Mouse (Mus musculus) hindbrain, embryonic 11.5 days (tissue): ENCODE measurements around the gene Phf12. TPM values are rescaled to one million over a fixed set of nuclear protein-coding genes. Genes with fewer than 3 reads are reported as not detected.

ENCODE experiments used
- ATAC-seq: fragments of 200-750 bp; cut with Nextera tagmentation; 2 replicates; pipeline ENCODE4 v1.8.0; 2017; ENCODE audit warnings: mild to moderate bottlenecking, moderate TSS enrichment, moderate library complexity; ENCODE audit not compliant: low FRiP score
- DNase-seq: peaks from one replicate; pipeline ENCODE4 v3.0.0-alpha.2; 2015; ENCODE audit warnings: low spot score
- H3K27ac ChIP-seq: fragments of 300-500 bp; sonication (generic); 2 replicates; pipeline ENCODE4 v1.5.1; 2014; ENCODE audit warnings: mild to moderate bottlenecking, low read depth, low read length
- H3K27me3 ChIP-seq: fragments of 300-500 bp; sonication (generic); 2 replicates; pipeline ENCODE4 v1.6.1; 2014; ENCODE audit warnings: mild to moderate bottlenecking, low read length, moderate library complexity, mixed read lengths; ENCODE audit not compliant: control insufficient read depth, insufficient read depth
- H3K36me3 ChIP-seq: fragments of 300-500 bp; sonication (generic); 2 replicates; pipeline ENCODE4 v1.6.1; 2014; ENCODE audit warnings: mild to moderate bottlenecking, low read length, moderate library complexity, mixed read lengths; ENCODE audit not compliant: control insufficient read depth, insufficient read depth
- H3K4me1 ChIP-seq: fragments of 300-500 bp; sonication (generic); replicated peaks from 2 replicates; pipeline ENCODE4 v1.6.1; 2014; ENCODE audit warnings: low read length, mixed read lengths; ENCODE audit not compliant: control insufficient read depth, insufficient read depth
- H3K4me2 ChIP-seq: fragments of 300-500 bp; sonication (generic); replicated peaks from 2 replicates; pipeline ENCODE4 v1.6.1; 2014; ENCODE audit warnings: mild to moderate bottlenecking, low read depth, low read length
- H3K4me3 ChIP-seq: fragments of 300-500 bp; sonication (generic); 2 replicates; pipeline ENCODE4 v1.5.1; 2014; ENCODE audit warnings: low read depth, low read length
- H3K9ac ChIP-seq: fragments of 300-500 bp; sonication (generic); 2 replicates; pipeline ENCODE4 v1.6.1; 2014; ENCODE audit warnings: low read depth, low read length
- H3K9me3 ChIP-seq: fragments of 300-500 bp; sonication (generic); 2 replicates; pipeline ENCODE4 v1.6.1; 2016; ENCODE audit warnings: low read length; ENCODE audit not compliant: control insufficient read depth
- WGBS: fragments of 180-500 bp; shearing (Covaris S2); extraction: QIAGEN DNeasy Blood & Tissue Kit; methylation state at CpG from one replicate; pipeline ENCODE4 v1.1.7; 2014; 5-methylcytosine and 5-hydroxymethylcytosine counted together
- polyA plus RNA-seq: library from polyadenylated mRNA; unstranded; fragments of >200 nt; fragmentation: Nextera tagmentation; extraction: Ambion mirVana; gene quantifications from 2 replicates; pipeline ENCODE4 v1.2.1, GENCODE M21; 2014

Phf12 gene
- 16.9 and 20.2 TPM in 2 replicates for polyA plus RNA-seq

GRCm38 (mm10) chr11:77982441-77982905, at the start of gene Phf12:
Phf12 (plus strand) TSS chr11:77982754.
- H3K4me2 ChIP-seq: peak within 1 kb of the TSS; percentile 91
- peak within 1 kb of the TSS; percentile 89 for H3K4me3 ChIP-seq
- no peaks in the 10 kb centered on the region for H3K9me3 ChIP-seq
- peak within 1 kb of the TSS; percentile 95 for H3K9ac ChIP-seq
- ATAC-seq (peak; percentile 90), DNase-seq (peak; percentile 99)
- H3K27ac ChIP-seq: peak within 1 kb of the TSS; percentile 95
- under 1% methylated on average over 58 of the region's 62 CpGs for WGBS
- H3K4me1 ChIP-seq: peaks cover 4% of the 10 kb centered on the region
- H3K36me3 ChIP-seq: 0 out of 2 replicates have a peak, but pooled peaks cover 2% of the 10 kb centered on the region
- no peaks in the 10 kb centered on the region for H3K27me3 ChIP-seq

GRCm38 (mm10) chr11:77934111-77934521, 48.4 kb upstream of the Phf12 start:
- no peaks in the 10 kb centered on the region for H3K36me3 ChIP-seq
- ATAC-seq (no peak), DNase-seq (no peak)
- H3K4me2 ChIP-seq: 0 out of 2 replicates have a peak overlapping the region, but pooled peaks have one; percentile 11
- H3K27ac ChIP-seq: 0 out of 2 replicates have a peak overlapping the region, but pooled peaks have one; percentile 24
- no peak overlapping the region for H3K9ac ChIP-seq
- H3K27me3 ChIP-seq: peaks cover 48% of the 10 kb centered on the region
- no peaks in the 10 kb centered on the region for H3K9me3 ChIP-seq
- WGBS: 6% methylated on average over 4 of the region's 4 CpGs
- H3K4me3 ChIP-seq: no peak overlapping the region
- H3K4me1 ChIP-seq: peaks cover 6% of the 10 kb centered on the region

DNA sequence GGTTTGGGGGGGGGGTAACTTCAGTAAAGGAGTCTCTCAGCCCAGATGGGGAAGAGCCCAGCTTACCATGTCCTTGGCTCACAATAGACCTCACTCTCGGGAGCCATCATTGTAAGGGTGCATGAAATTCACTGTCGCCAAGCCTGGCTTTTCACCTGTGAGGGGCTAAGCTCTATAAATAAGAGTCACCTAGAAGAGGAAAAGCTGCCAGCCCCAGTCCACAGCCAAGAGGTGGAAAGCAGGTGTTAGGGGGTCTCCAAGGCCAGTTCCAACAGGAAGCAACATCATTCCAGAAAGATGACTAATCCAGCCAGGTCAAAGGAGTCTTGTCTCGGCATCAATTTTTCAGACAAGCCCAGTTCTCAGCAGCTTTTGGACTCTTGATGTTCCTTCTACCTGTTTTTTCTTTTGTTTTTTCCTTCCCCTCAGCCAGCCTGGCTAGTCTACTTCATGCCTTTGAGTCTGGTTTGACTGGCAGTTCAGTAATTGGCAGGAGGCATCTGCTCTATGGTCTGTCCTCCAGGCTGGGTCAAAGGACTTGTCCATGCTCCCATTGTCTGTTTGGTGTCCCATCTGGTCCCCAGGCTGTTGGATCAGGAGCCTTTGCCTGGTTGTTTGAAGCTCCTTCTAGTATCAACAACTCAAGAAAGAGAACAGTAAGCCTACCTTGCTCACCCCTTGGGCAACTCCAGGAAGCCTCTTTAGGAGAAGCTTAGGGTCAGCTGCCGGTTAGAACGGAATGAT, 47.8 kb upstream of the Phf12 start:
- H3K4me3 ChIP-seq: no peak overlapping the region
- H3K4me2 ChIP-seq: no peak overlapping the region
- no peak overlapping the region for H3K9ac ChIP-seq
- 61% methylated on average over 5 of the region's 5 CpGs for WGBS
- H3K27ac ChIP-seq: 0 out of 2 replicates have a peak overlapping the region, but pooled peaks have one; percentile 24
- no peaks in the 10 kb centered on the region for H3K9me3 ChIP-seq
- H3K4me1 ChIP-seq: peaks cover 6% of the 10 kb centered on the region
- no peak for DNase-seq
- H3K36me3 ChIP-seq: no peaks in the 10 kb centered on the region
- peaks cover 48% of the 10 kb centered on the region for H3K27me3 ChIP-seq
- no peak for ATAC-seq

DNA sequence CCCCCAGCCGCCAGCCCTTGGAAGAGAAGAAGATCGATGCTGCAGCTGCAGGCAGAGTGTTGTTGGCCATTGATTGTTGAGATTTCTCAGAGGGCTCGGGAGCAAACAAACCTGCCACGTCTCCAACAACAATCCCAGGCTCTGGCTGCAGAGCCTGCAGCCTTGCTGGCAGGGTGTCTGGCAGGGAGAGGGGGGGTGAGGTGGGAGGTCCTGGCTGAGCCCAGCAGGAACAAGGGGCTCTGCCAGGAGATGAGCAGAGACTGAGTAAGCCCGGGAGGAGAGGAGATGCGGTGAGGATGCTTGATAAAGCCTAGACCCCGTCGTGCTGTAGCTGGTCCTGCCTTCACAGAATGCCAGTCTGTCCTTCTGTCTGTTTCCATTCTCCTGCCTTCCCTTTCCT, 45.7 kb upstream of the Phf12 start:
- no peak for DNase-seq
- no peaks in the 10 kb centered on the region for H3K36me3 ChIP-seq
- H3K4me2 ChIP-seq: no peak overlapping the region; the same call in 1 of the 2 replicates
- 0 out of 2 replicates have a peak overlapping the region, but pooled peaks have one; percentile 4 for H3K27ac ChIP-seq
- no peak overlapping the region for H3K9ac ChIP-seq
- peaks cover 37% of the 10 kb centered on the region for H3K27me3 ChIP-seq
- H3K4me1 ChIP-seq: peaks cover 4% of the 10 kb centered on the region
- WGBS: 5% methylated on average over 8 of the region's 8 CpGs
- H3K4me3 ChIP-seq: no peak overlapping the region
- H3K9me3 ChIP-seq: no peaks in the 10 kb centered on the region
- no peak for ATAC-seq

DNA sequence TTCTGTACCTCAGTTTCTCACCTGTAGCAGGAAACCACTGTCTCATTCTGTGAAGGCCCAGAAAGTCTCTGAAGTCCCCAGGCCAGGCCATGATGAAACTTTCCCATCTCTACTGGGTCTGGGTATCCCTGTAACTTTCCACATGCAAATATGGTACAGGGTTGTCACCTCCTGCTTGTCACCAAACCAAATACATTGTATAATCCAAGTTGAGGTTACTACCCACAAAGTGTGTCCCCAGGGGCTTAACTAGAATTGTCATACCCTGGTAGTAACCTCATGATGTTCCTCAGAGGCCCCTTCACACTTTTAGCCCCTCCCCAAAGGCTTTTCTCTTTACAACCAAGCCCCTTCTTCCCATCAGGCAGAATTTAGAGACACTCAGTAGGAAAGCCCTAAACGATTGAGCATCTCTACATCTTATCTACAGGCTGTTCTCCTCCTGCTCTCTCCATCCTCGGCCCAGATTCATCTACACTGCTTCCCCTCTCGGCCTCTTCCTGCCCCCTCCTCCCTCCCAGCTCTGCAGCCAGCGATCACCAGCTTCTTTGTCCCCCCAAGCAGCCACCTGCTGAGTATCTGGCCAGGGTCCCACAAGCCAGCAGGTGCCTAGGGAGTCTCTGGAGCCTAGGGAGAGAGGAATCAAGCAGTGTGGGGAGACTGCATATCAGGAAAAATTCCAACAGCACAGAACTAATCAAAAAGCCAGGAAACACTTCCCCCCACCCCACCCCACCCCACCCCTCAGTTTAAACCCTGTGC, 44.7 kb upstream of the Phf12 start:
- Histone ChIP-seq H3K4me2 (no peak overlapping the region), H3K9ac (no peak overlapping the region), H3K27ac (no peak overlapping the region), H3K27me3 (peaks cover 27% of the 10 kb centered on the region), H3K36me3 (no peaks in the 10 kb centered on the region), H3K4me3 (no peak overlapping the region), H3K4me1 (peaks cover 11% of the 10 kb centered on the region), H3K9me3 (no peaks in the 10 kb centered on the region)
- WGBS: 18% methylated on average over 4 of the region's 4 CpGs
- DNase-seq (no peak), ATAC-seq (no peak)

DNA sequence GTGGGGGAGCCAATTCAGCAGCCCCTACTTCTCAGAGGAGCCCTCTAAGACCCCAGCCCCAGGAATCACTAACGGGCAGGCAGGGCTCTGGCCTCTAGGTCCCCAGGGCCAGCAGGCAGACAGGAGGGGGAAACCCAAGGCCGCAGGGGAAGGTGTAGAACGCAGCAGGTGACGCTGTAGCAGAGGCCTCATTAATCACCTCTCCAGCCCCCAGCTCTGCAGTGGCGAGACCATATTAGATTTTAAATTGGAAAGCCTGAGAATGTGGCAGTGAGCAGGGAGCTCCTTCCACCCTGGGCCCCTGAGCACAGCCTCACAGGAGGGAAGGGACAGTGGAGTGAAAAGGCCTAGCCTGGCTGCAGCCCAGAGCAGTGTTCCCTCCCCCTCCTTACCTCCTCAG, 40.3 kb upstream of the Phf12 start:
- Histone ChIP-seq H3K36me3 (no peaks in the 10 kb centered on the region), H3K9me3 (no peaks in the 10 kb centered on the region), H3K4me3 (no peak overlapping the region), H3K4me1 (peaks cover 10% of the 10 kb centered on the region), H3K9ac (no peak overlapping the region), H3K27me3 (peaks cover 9% of the 10 kb centered on the region; the same call in 1 of the 2 replicates), H3K27ac (peak overlapping the region; percentile 65; the same call in 1 of the 2 replicates), H3K4me2 (no peak overlapping the region)
- DNase-seq (no peak), ATAC-seq (peak; percentile 59)
- WGBS: 19% methylated on average over 5 of the region's 5 CpGs

DNA sequence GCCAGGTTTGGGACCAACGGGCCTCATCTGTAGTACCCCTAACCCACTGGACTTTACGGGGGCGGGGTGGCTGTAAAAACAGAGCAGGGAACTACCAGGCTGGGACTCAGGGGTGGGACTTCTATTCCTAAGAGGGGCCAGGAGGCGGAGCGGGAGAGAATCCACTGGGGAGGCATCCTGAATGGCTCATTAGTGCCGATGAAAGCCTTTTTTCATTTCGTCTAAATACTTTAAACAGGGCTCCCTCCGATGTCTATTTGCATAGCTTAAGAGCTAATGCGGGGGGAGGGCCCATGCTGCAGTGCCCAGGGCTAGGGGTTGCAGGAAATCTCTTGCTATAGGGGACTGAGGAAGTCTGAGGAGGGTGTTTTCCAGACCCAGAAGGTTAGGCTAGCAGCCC, 34.7 kb upstream of the Phf12 start:
- peaks cover 18% of the 10 kb centered on the region for H3K27me3 ChIP-seq
- H3K9ac ChIP-seq: no peak overlapping the region
- H3K36me3 ChIP-seq: no peaks in the 10 kb centered on the region
- H3K27ac ChIP-seq: peak overlapping the region; percentile 7; the same call in 1 of the 2 replicates
- WGBS: 4% methylated on average over 9 of the region's 9 CpGs
- ATAC-seq: peak; percentile 74
- no peak overlapping the region for H3K4me3 ChIP-seq
- peaks cover 7% of the 10 kb centered on the region; the same call in 1 of the 2 replicates for H3K4me1 ChIP-seq
- DNase-seq: peak; percentile 60
- H3K9me3 ChIP-seq: no peaks in the 10 kb centered on the region
- H3K4me2 ChIP-seq: 0 out of 2 replicates have a peak overlapping the region, but pooled peaks have one; percentile 13

GRCm38 (mm10) chr11:77950125-77950685, 32.3 kb upstream of the Phf12 start:
- ATAC-seq: no peak
- peaks cover 25% of the 10 kb centered on the region for H3K27me3 ChIP-seq
- WGBS: 41% methylated on average over 12 of the region's 12 CpGs

More at GRCm38 (mm10) chr11:77950125-77950685, 32.3 kb upstream of the Phf12 start:
- no peak overlapping the region for H3K4me2 ChIP-seq
- no peaks in the 10 kb centered on the region for H3K9me3 ChIP-seq
- H3K36me3 ChIP-seq: no peaks in the 10 kb centered on the region
- no peak for DNase-seq
- H3K4me1 ChIP-seq: peaks cover 7% of the 10 kb centered on the region; the same call in 1 of the 2 replicates
- H3K4me3 ChIP-seq: no peak overlapping the region
- H3K9ac ChIP-seq: no peak overlapping the region
- H3K27ac ChIP-seq: no peak overlapping the region
